In the genomic region with DNA sequence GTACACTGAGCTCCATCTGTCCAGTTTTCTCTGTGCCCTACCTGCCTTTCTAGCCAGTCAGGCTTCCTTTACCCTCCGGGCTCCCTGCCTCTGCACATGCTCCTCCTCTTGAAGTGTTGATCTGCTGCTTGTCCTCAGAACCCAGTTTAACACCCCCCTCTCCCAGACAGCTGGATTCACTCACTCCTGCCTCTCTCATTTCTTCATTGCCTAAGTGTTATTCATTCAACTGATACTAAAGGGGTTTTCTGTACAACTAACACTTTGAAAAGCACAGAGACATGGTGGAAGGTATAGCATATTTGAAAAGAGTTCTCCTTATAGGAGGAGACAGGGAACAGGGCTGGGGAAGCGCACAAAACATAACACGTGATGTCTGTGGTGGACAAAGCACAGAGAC, we compare ENCODE assay signal across 21 mouse cellular contexts.
"Had no signal": no experiment of that assay in that cellular context is flagged by ENCODE, and none has a peak within 500 bp of the region (broad histone marks: within the 10 kb centered on the region; RNA-seq: fewer than 3 reads in every experiment).

No protein-coding gene starts in this region.

- ATAC-seq: intestine, embryonic 15.5 days; liver, postnatal 0 days; midbrain, embryonic 15.5 days had no signal

- H3K36me3 ChIP-seq: intestine, embryonic 15.5 days; kidney, embryonic 15.5 days; limb, embryonic 12.5 days; limb, embryonic 15.5 days; midbrain, embryonic 12.5 days; midbrain, embryonic 15.5 days; neural tube, embryonic 13.5 days; stomach, embryonic 15.5 days had no signal

- DNase-seq: kidney, adult 11 months; kidney, adult 8-10 months; kidney, postnatal 36 days; left cerebral cortex, postnatal 4 days; liver, postnatal 0 days; retina, postnatal 1 day; right cerebral cortex, postnatal 25 days; spleen, adult 18-20 months; thymus, postnatal 36 days had no signal

- H3K4me2 ChIP-seq: intestine, embryonic 15.5 days; kidney, embryonic 15.5 days; limb, embryonic 12.5 days; limb, embryonic 15.5 days; liver, embryonic 11.5 days; midbrain, embryonic 12.5 days; midbrain, embryonic 15.5 days; neural tube, embryonic 13.5 days; stomach, embryonic 15.5 days had no signal

- H3K4me1 ChIP-seq: intestine, embryonic 15.5 days; kidney, embryonic 15.5 days; limb, embryonic 12.5 days; limb, embryonic 15.5 days; midbrain, embryonic 12.5 days; midbrain, embryonic 15.5 days; neural tube, embryonic 13.5 days; stomach, embryonic 15.5 days had no signal

- H3K9ac ChIP-seq: intestine, embryonic 15.5 days; kidney, embryonic 15.5 days; limb, embryonic 12.5 days; limb, embryonic 15.5 days; liver, embryonic 14.5 days; liver, postnatal 0 days; midbrain, embryonic 12.5 days; midbrain, embryonic 15.5 days; neural tube, embryonic 13.5 days; stomach, embryonic 15.5 days had no signal

- H3K4me3 ChIP-seq: intestine, embryonic 15.5 days; kidney, embryonic 15.5 days; limb, embryonic 12.5 days; limb, embryonic 15.5 days; midbrain, embryonic 12.5 days; midbrain, embryonic 15.5 days; myocyte; neural tube, embryonic 13.5 days; stomach, embryonic 15.5 days had no signal

- H3K27ac ChIP-seq: intestine, embryonic 15.5 days; kidney, embryonic 15.5 days; limb, embryonic 12.5 days; limb, embryonic 15.5 days; liver, embryonic 14.5 days; macrophage; midbrain, embryonic 12.5 days; midbrain, embryonic 15.5 days; neural tube, embryonic 13.5 days; stomach, embryonic 15.5 days had no signal

- H3K27me3 ChIP-seq: intestine, embryonic 15.5 days; kidney, embryonic 15.5 days; limb, embryonic 12.5 days; limb, embryonic 15.5 days; midbrain, embryonic 12.5 days; midbrain, embryonic 15.5 days; neural tube, embryonic 13.5 days; stomach, embryonic 15.5 days had no signal

- H3K9me3 ChIP-seq: intestine, embryonic 15.5 days; kidney, embryonic 15.5 days; limb, embryonic 12.5 days; limb, embryonic 15.5 days; midbrain, embryonic 12.5 days; stomach, embryonic 15.5 days had no signal
